Mouse (Mus musculus): Measurements from ENCODE around the gene Madd.

The Madd gene

DNA sequence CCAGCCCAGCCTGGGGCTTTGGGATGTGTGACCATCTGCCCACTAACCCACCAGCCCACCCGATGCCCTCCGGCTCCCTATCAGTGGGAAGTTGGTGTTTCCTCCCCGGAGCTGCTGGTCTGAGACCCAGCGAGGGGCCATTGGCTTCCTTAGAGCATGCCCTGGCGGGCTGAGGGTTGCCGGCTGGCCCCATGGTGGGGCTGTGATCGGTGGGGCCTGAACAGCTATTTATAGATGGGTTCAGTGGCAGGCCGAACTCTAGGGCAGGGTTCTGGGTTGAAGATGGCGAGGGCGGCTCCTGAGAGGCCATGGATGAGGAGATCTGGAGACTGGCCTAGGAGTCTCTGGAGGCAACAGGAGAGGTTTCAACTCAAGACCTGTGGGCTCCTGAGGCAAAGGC is 86.6 kb downstream of the Madd start:
- DNase-seq (ENCODE audit: low spot score in 2 of 2) = no peak

DNA sequence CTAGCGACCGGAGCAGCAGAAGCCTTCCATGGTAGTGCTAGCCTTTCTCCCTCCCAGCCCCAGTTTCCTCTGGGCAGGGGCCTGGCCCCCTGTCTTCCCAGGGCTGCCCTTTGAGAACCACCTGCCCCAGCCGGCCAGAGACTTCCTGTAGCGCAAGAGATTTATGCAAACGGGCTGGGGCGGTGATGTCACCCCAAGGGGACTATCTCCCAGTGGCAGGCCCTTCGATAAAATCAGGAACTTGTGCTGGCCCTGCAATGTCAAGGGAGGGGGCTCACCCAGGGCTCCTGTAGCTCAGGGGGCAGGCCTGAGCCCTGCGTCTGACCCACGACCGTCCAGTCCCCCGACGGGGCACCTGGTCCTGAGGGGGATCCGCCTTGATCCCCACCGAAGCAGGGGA is 87.1 kb downstream of the Madd start:
- DNase-seq (ENCODE audit: low spot score in 2 of 2) = no peak

GRCm38 (mm10) chr2:91090827-91091226 is 92.8 kb downstream of the Madd start:
- no peak for DNase-seq (ENCODE audit: low spot score in 2 of 2)

GRCm38 (mm10) chr2:91090208-91090607 is 93.4 kb downstream of the Madd start:
- DNase-seq (ENCODE audit: low spot score in 2 of 2) = no peak

DNA sequence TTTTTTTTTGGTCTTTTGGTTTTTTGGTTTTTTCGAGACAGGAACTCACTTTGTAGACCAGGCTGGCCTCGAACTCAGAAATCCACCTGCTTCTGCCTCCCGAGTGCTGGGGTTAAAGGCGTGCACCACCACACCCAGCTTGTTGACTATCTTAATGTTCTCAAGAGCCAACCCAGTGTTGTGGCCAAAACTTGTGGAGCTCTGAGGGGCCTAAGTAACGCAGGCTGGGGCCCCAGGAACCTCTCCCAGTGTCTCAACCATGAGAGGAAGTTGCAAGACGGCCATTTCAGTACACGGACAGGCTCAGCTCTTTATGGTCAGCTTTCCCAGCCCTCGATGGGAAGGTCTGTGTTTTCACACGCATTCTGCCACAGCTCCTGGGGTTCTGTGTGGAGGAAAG is 94.7 kb downstream of the Madd start:
- no peak for DNase-seq (ENCODE audit: low spot score in 2 of 2)

DNA sequence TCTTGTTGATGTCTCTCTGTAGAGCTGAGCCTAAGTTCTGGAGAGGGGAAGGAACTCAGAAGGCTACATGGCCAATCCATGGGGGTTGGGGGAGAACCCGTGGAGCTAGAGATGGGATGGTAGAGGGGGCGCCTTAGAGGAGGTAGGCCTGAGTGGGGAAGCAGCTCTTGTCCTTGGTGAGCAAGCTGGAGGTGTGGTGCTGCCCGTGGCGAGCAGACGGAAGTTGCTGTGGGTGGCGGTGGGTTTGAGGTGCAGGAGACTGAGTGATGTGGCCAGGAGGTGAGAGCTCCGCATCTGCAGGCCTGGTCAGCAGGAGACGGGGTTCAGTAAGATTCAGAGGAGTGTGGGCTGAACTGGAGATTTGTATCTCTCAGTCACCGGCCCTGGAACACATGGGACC is 96.2 kb downstream of the Madd start:
- DNase-seq (ENCODE audit: low spot score in 2 of 2) = no peak

Measured in urinary bladder, postnatal 36 days (tissue).